Mouse (Mus musculus): ENCODE measurements at regions not wholly inside any gene's neighbourhood (a gene's known extent, or its start where the extent isn't known, plus 50 kb on each side); places are given as distances from the start of the nearest gene placed in this dataset.

GRCm38 (mm10) chr4:142570712-142571111 is 331.5 kb upstream of the Kazn start:
- in situ Hi-C loops (cut with MboI, MseI): no loop called here

GRCm38 (mm10) chr4:142568556-142568955 is 329.4 kb upstream of the Kazn start:
- in situ Hi-C loops (cut with MboI, MseI): no loop called here

- in situ Hi-C loops (cut with MboI, MseI): no loop called here
Measured at GRCm38 (mm10) chr4:142554716-142555115, 315.5 kb upstream of the Kazn start.

- in situ Hi-C loops (cut with MboI, MseI): loop anchor here (10.0 kb wide), 1 partner anchor 931 kb away; the partner anchor contains the start of gene Tmem82
Measured at GRCm38 (mm10) chr4:142545871-142546270, 306.7 kb upstream of the Kazn start.

GRCm38 (mm10) chr4:142545187-142545586 is 306.0 kb upstream of the Kazn start:
- in situ Hi-C loops (cut with MboI, MseI): loop anchor here (10.0 kb wide), 1 partner anchor 930 kb away; the partner anchor contains the start of gene Tmem82

- in situ Hi-C loops (cut with MboI, MseI): loop anchor here (10.0 kb wide), 1 partner anchor 930 kb away; the partner anchor contains the start of gene Tmem82
Measured at GRCm38 (mm10) chr4:142544736-142545135, 305.5 kb upstream of the Kazn start.

- in situ Hi-C loops (cut with MboI, MseI): no loop called here
Measured at GRCm38 (mm10) chr4:142539200-142539750, 300.1 kb upstream of the Kazn start.

GRCm38 (mm10) chr4:142527080-142527479 is 287.9 kb upstream of the Kazn start:
- in situ Hi-C loops (cut with MboI, MseI): no loop called here

- in situ Hi-C loops (cut with MboI, MseI): no loop called here
Measured at GRCm38 (mm10) chr4:142517478-142518455, 278.6 kb upstream of the Kazn start.

GRCm38 (mm10) chr4:142514751-142515150 is 275.6 kb upstream of the Kazn start:
- in situ Hi-C loops (cut with MboI, MseI): no loop called here

- in situ Hi-C loops (cut with MboI, MseI): no loop called here
Measured at GRCm38 (mm10) chr4:142509386-142509785, 270.2 kb upstream of the Kazn start.

- in situ Hi-C loops (cut with MboI, MseI): no loop called here
Measured at GRCm38 (mm10) chr4:142506383-142507211, 267.4 kb upstream of the Kazn start.

GRCm38 (mm10) chr4:142503761-142504160 is 264.6 kb upstream of the Kazn start:
- in situ Hi-C loops (cut with MboI, MseI): no loop called here

GRCm38 (mm10) chr4:142501177-142501576 is 262.0 kb upstream of the Kazn start:
- in situ Hi-C loops (cut with MboI, MseI): no loop called here

GRCm38 (mm10) chr4:142500541-142500940 is 261.3 kb upstream of the Kazn start:
- in situ Hi-C loops (cut with MboI, MseI): no loop called here

- in situ Hi-C loops (cut with MboI, MseI): no loop called here
Measured at GRCm38 (mm10) chr4:142496605-142497004, 257.4 kb upstream of the Kazn start.

- in situ Hi-C loops (cut with MboI, MseI): no loop called here
Measured at GRCm38 (mm10) chr4:142492926-142493492, 253.8 kb upstream of the Kazn start.

- in situ Hi-C loops (cut with MboI, MseI): no loop called here
Measured at GRCm38 (mm10) chr4:142485784-142486423, 246.7 kb upstream of the Kazn start.

- in situ Hi-C loops (cut with MboI, MseI): no loop called here
Measured at GRCm38 (mm10) chr4:142475632-142476031, 236.4 kb upstream of the Kazn start.

- in situ Hi-C loops (cut with MboI, MseI): no loop called here
Measured at GRCm38 (mm10) chr4:142474626-142475025, 235.4 kb upstream of the Kazn start.

- in situ Hi-C loops (cut with MboI, MseI): no loop called here
Measured at GRCm38 (mm10) chr4:142474018-142474417, 234.8 kb upstream of the Kazn start.

Data from T-helper 1 cell (primary cell).